Mouse (Mus musculus) heart, postnatal 0 days (tissue): Measurements from ENCODE around the gene Ptprm. TPM values are rescaled to one million over a fixed set of nuclear protein-coding genes. Genes with fewer than 3 reads are reported as not detected.
A peak's percentile ranks its signal among the peaks of the same experiment; 100 is the strongest.

Experiments used
- ATAC-seq: fragments of 200-750 bp; cut with Nextera tagmentation; 2 replicates; pipeline ENCODE4 v1.8.0; 2017; ENCODE audit warnings: low read depth, moderate number of reproducible peaks, moderate library complexity; ENCODE audit not compliant: insufficient read depth
- DNase-seq: peaks from one replicate; pipeline ENCODE4 v3.0.0-alpha.2; 2016; ENCODE audit warnings: low spot score
- H3K27ac ChIP-seq: fragments of 300-500 bp; sonication (generic); 2 replicates; pipeline ENCODE4 v1.5.1; 2014; ENCODE audit warnings: low read depth, mild to moderate bottlenecking
- H3K27me3 ChIP-seq: fragments of 300-500 bp; sonication (generic); 2 replicates; pipeline ENCODE4 v1.6.1; 2014; ENCODE audit warnings: low read length, mixed read lengths; ENCODE audit not compliant: control insufficient read depth, insufficient read depth
- H3K36me3 ChIP-seq: fragments of 300-500 bp; sonication (generic); replicated peaks from 2 replicates; pipeline ENCODE4 v1.6.1; 2014; ENCODE audit warnings: low read length, mixed read lengths; ENCODE audit not compliant: control insufficient read depth, insufficient read depth
- H3K4me1 ChIP-seq: fragments of 300-500 bp; sonication (generic); 2 replicates; pipeline ENCODE4 v1.6.1; 2014; ENCODE audit warnings: antibody characterized with exemption; ENCODE audit not compliant: control insufficient read depth, insufficient read depth
- H3K4me2 ChIP-seq: fragments of 300-500 bp; sonication (generic); 2 replicates; pipeline ENCODE4 v1.6.1; 2014; ENCODE audit warnings: low read depth, mild to moderate bottlenecking, low read length, moderate library complexity
- H3K4me3 ChIP-seq: fragments of 300-500 bp; sonication (generic); 2 replicates; pipeline ENCODE4 v1.5.1; 2014; ENCODE audit warnings: low read depth, low read length
- H3K9ac ChIP-seq: fragments of 300-500 bp; sonication (generic); replicated peaks from 2 replicates; pipeline ENCODE4 v1.6.1; 2014; ENCODE audit warnings: low read depth, low read length, mixed read lengths
- H3K9me3 ChIP-seq: fragments of 300-500 bp; sonication (generic); replicated peaks from 2 replicates; pipeline ENCODE4 v1.6.1; 2016; ENCODE audit warnings: low read length; ENCODE audit not compliant: control insufficient read depth
- CTCF ChIP-seq: IDR thresholded peaks from 2 replicates; pipeline ENCODE4 v1.5.1; 2016; ENCODE audit warnings: antibody characterized with exemption, control low read depth, low read depth
- EP300 ChIP-seq: IDR thresholded peaks from 2 replicates; pipeline ENCODE4 v1.6.1; 2016; ENCODE audit warnings: antibody characterized with exemption, low read depth
- WGBS: fragments of 180-500 bp; shearing (Covaris S2); extraction: QIAGEN DNeasy Blood & Tissue Kit; methylation state at CpG from one replicate; pipeline ENCODE4 v1.1.7; 2014; 5-methylcytosine and 5-hydroxymethylcytosine counted together
- polyA plus RNA-seq: library from polyadenylated mRNA; unstranded; fragments of >200 nt; fragmentation: Nextera tagmentation; extraction: Ambion mirVana; gene quantifications from 2 replicates; pipeline ENCODE4 v1.2.1, GENCODE M21; 2015
- total RNA-seq: library from RNA; depleted of rRNA; stranded (reverse); fragments of >200 nt; gene quantifications from 2 replicates; pipeline ENCODE4 v1.2.3, GENCODE M21; 2014; ENCODE audit warnings: low replicate concordance

Ptprm gene
- total and polyA plus RNA-seq, 2 experiments from 2014 or later: 11.9 to 48.0 TPM

- peak overlapping the region; percentile 66 for H3K27ac ChIP-seq
- no peaks in the 10 kb centered on the region for H3K36me3 ChIP-seq
- no peak overlapping the region for H3K9ac ChIP-seq
- H3K9me3 ChIP-seq: 0 out of 2 replicates have a peak, but pooled peaks cover 5% of the 10 kb centered on the region
- TF ChIP-seq CTCF (no peak), EP300 (no peak)
- WGBS: 60% methylated on average over 14 of the region's 14 CpGs
- H3K4me2 ChIP-seq: no peak overlapping the region
- peak; percentile 86 for ATAC-seq
- H3K4me1 ChIP-seq: no peaks in the 10 kb centered on the region
- DNase-seq: peak; percentile 75
- no peak overlapping the region for H3K4me3 ChIP-seq
- H3K27me3 ChIP-seq: no peaks in the 10 kb centered on the region
Observed at GRCm38 (mm10) chr17:67006740-67007385, 347.4 kb downstream of the Ptprm start.

- H3K9ac ChIP-seq: no peak overlapping the region
- DNase-seq (no peak), ATAC-seq (no peak)
- WGBS: 61% methylated on average over 2 of the region's 2 CpGs
- H3K4me1 ChIP-seq: no peaks in the 10 kb centered on the region
- TF ChIP-seq CTCF (no peak), EP300 (no peak)
- no peaks in the 10 kb centered on the region for H3K27me3 ChIP-seq
- H3K36me3 ChIP-seq: peaks cover 5% of the 10 kb centered on the region; the same call in 1 of the 2 replicates
- no peak overlapping the region for H3K4me3 ChIP-seq
- no peak overlapping the region for H3K27ac ChIP-seq
- peaks cover 10% of the 10 kb centered on the region for H3K9me3 ChIP-seq
- H3K4me2 ChIP-seq: no peak overlapping the region
Observed at GRCm38 (mm10) chr17:66996882-66997281, 357.4 kb downstream of the Ptprm start.

DNA sequence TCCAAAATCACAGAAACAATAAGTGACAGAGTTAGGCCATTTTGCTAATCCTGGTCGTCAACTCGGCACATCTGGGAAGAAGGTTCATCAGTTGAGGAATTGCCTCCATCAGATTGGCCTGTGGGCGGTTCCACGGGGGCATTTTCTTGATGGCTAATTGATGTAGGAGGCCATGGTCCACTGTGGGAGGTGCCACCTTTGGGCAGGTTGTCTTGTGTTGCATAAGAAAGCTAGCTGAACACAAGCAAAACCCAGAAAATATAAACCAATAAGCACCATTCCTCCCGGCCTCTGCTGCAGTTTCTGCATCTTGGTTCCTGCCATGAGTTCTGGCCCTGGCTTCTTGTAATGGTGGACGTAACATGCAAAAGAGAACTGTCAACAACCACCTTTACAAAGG lies 358.2 kb downstream of the Ptprm start:
- H3K4me2 ChIP-seq: no peak overlapping the region
- TF ChIP-seq CTCF (no peak), EP300 (no peak)
- 92% methylated on average over 6 of the region's 6 CpGs for WGBS

DNA sequence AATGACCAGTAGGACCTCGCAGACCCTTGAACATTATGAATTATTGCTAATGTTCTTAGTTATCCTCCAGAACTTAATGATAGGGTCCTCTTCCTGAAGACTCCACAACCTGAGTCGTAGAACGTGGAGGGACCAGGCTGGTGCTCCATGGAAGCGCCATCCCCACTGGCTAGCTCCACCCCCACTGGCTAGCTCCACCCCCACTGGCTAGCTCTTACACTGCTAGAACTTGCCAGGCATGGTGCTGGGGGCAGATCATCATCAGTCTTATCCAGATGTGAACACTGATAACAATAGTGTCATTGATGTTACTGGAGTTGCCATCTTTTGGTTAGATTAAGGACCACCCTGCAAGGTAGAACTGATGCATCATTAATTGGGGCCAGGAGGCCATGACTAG lies 362.4 kb downstream of the Ptprm start:
- H3K27ac ChIP-seq: no peak overlapping the region
- no peaks in the 10 kb centered on the region for H3K27me3 ChIP-seq
- WGBS: 98% methylated on average over 4 of the region's 4 CpGs
- ATAC-seq (no peak), DNase-seq (no peak)
- H3K9ac ChIP-seq: no peak overlapping the region
- TF ChIP-seq CTCF (no peak), EP300 (no peak)
- no peaks in the 10 kb centered on the region for H3K9me3 ChIP-seq
- H3K4me1 ChIP-seq: peaks cover 22% of the 10 kb centered on the region
- H3K4me3 ChIP-seq: no peak overlapping the region
- no peaks in the 10 kb centered on the region for H3K36me3 ChIP-seq
- no peak overlapping the region for H3K4me2 ChIP-seq

More for the DNA sequence above, 358.2 kb downstream of the Ptprm start:
- no peak overlapping the region for H3K27ac ChIP-seq
- H3K4me1 ChIP-seq: no peaks in the 10 kb centered on the region
- no peak overlapping the region for H3K9ac ChIP-seq
- ATAC-seq: no peak
- DNase-seq: no peak
- H3K36me3 ChIP-seq: peaks cover 5% of the 10 kb centered on the region; the same call in 1 of the 2 replicates
- H3K27me3 ChIP-seq: no peaks in the 10 kb centered on the region
- peaks cover 10% of the 10 kb centered on the region for H3K9me3 ChIP-seq
- no peak overlapping the region for H3K4me3 ChIP-seq

DNA sequence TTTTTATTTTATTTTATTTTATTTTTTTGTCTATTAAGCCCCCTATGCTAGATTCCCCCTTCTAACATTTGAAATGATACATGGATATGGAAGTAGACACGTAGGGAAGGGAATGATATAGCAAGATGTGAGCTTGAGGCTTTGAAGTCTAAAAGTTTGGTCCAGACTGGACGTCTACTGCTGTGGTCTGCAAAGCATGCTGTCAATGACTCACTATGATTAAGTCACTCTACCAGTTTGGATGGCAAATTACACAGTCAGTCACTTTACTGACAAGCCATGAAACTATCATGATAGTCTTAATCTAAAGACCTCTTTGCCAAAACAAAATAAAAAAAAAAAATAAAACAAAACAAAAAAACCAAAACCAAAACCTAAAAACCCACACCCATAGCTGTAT lies 363.5 kb downstream of the Ptprm start:
- ATAC-seq (no peak), DNase-seq (no peak)
- no peak overlapping the region for H3K4me2 ChIP-seq
- no peak overlapping the region for H3K27ac ChIP-seq
- no peak overlapping the region for H3K9ac ChIP-seq
- no peaks in the 10 kb centered on the region for H3K9me3 ChIP-seq
- H3K4me1 ChIP-seq: peaks cover 25% of the 10 kb centered on the region
- H3K36me3 ChIP-seq: no peaks in the 10 kb centered on the region
- H3K4me3 ChIP-seq: no peak overlapping the region
- TF ChIP-seq EP300 (no peak), CTCF (no peak)
- no peaks in the 10 kb centered on the region for H3K27me3 ChIP-seq
- 55% methylated on average over 2 of the region's 2 CpGs for whole genome bisulfite sequencing

GRCm38 (mm10) chr17:66988014-66988413 lies 366.2 kb downstream of the Ptprm start:
- 70% methylated on average over 1 of the region's 1 CpGs for WGBS
- ATAC-seq: peak; percentile 67; the same call in 1 of the 2 replicates

More at GRCm38 (mm10) chr17:66988014-66988413, 366.2 kb downstream of the Ptprm start:
- peaks cover 25% of the 10 kb centered on the region for H3K4me1 ChIP-seq
- H3K9ac ChIP-seq: no peak overlapping the region
- no peak overlapping the region for H3K4me3 ChIP-seq
- H3K36me3 ChIP-seq: no peaks in the 10 kb centered on the region
- H3K27me3 ChIP-seq: no peaks in the 10 kb centered on the region
- no peak for TF ChIP-seq CTCF
- TF ChIP-seq EP300: no peak
- peak; percentile 68 for DNase-seq
- H3K4me2 ChIP-seq: no peak overlapping the region
- H3K27ac ChIP-seq: peak overlapping the region; percentile 77
- H3K9me3 ChIP-seq: no peaks in the 10 kb centered on the region
